Mouse (Mus musculus) stomach, postnatal 0 days (tissue): ENCODE data around the gene Pspn.

Experiments used
- CTCF ChIP-seq: IDR thresholded peaks from 2 replicates; pipeline ENCODE4 v1.5.1; 2016; ENCODE audit warnings: antibody characterized with exemption, low read depth, mild to moderate bottlenecking, moderate library complexity
- EP300 ChIP-seq: optimal IDR thresholded peaks from 2 replicates; pipeline ENCODE3; 2016; ENCODE audit warnings: antibody characterized with exemption

GRCm38 (mm10) chr17:56963646-56964045 is 36.2 kb downstream of the Pspn start:
- no peak for TF ChIP-seq CTCF
- TF ChIP-seq EP300: no peak
